Mouse (Mus musculus) stomach, embryonic 15.5 days (tissue): ENCODE measurements at regions not wholly inside any gene's neighbourhood (a gene's known extent, or its start where the extent isn't known, plus 50 kb on each side); places are given as distances from the start of the nearest gene placed in this dataset.

Experiments
- ATAC-seq: fragments of 200-750 bp; cut with Nextera tagmentation; 2 replicates; pipeline ENCODE4 v1.8.0; 2017; ENCODE audit warnings: low read depth, moderate number of reproducible peaks, moderate TSS enrichment; ENCODE audit not compliant: insufficient read depth, low FRiP score
- H3K27ac ChIP-seq: fragments of 300-500 bp; sonication (generic); 2 replicates; pipeline ENCODE4 v1.5.1; 2015; ENCODE audit warnings: mild to moderate bottlenecking, inconsistent platforms
- H3K27me3 ChIP-seq: fragments of 300-500 bp; sonication (generic); replicated peaks from 2 replicates; pipeline ENCODE4 v1.6.1; 2015; ENCODE audit warnings: inconsistent platforms
- H3K36me3 ChIP-seq: fragments of 300-500 bp; sonication (generic); 2 replicates; pipeline ENCODE4 v1.6.1; 2015; ENCODE audit warnings: inconsistent platforms
- H3K4me1 ChIP-seq: fragments of 300-500 bp; sonication (generic); 2 replicates; pipeline ENCODE4 v1.6.1; 2015; ENCODE audit warnings: inconsistent platforms
- H3K4me2 ChIP-seq: fragments of 300-500 bp; sonication (generic); 2 replicates; pipeline ENCODE4 v1.6.1; 2015; ENCODE audit warnings: mild to moderate bottlenecking, inconsistent platforms
- H3K4me3 ChIP-seq: fragments of 300-500 bp; sonication (generic); replicated peaks from 2 replicates; pipeline ENCODE4 v1.5.1; 2015; ENCODE audit warnings: inconsistent platforms
- H3K9ac ChIP-seq: fragments of 300-500 bp; sonication (generic); 2 replicates; pipeline ENCODE4 v1.6.1; 2015; ENCODE audit warnings: inconsistent platforms
- H3K9me3 ChIP-seq: fragments of 300-500 bp; sonication (generic); 2 replicates; pipeline ENCODE4 v1.6.1; 2016; ENCODE audit warnings: inconsistent platforms
- WGBS: fragments of 180-500 bp; shearing (Covaris S2); methylation state at CpG from one replicate; pipeline ENCODE4 v1.1.7; 2015; 5-methylcytosine and 5-hydroxymethylcytosine counted together

- Histone ChIP-seq H3K27ac (no peak overlapping the region), H3K27me3 (no peaks in the 10 kb centered on the region), H3K4me1 (no peaks in the 10 kb centered on the region), H3K4me2 (no peak overlapping the region), H3K9ac (no peak overlapping the region), H3K9me3 (no peaks in the 10 kb centered on the region), H3K36me3 (no peaks in the 10 kb centered on the region), H3K4me3 (no peak overlapping the region)
- ATAC-seq, result no peak
- whole genome bisulfite sequencing, result 86% methylated on average over 4 of the region's 4 CpGs
These were observed 180.5 kb upstream of the Prdm1 start for GRCm38 (mm10) chr10:44708830-44709229.

DNA sequence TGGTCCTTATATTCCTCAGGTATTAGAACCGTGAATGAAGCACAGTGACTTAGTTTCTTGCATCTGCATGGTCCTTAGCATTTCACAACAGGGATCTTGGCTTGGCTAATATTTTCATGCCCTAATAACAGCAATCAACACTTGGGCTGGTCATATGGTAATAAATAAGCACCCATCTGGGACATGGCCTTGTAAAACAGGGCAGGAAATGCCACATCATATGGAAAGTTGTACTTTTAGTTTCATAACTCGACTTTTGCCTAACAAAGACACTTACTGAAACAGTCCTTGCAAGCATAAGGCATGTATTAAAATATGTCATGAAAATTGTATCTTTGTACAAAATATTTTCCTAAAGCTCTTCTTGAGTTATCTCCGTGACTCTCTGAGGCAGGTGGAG lies 175.8 kb upstream of the Prdm1 start:
- H3K4me3 ChIP-seq, result no peak overlapping the region
- H3K27me3 ChIP-seq, result no peaks in the 10 kb centered on the region
- 85% methylated on average over 3 of the region's 3 CpGs for WGBS
- no peaks in the 10 kb centered on the region for H3K36me3 ChIP-seq
- no peaks in the 10 kb centered on the region for H3K4me1 ChIP-seq
- H3K4me2 ChIP-seq, result no peak overlapping the region
- no peak overlapping the region for H3K9ac ChIP-seq
- no peaks in the 10 kb centered on the region for H3K9me3 ChIP-seq
- no peak for ATAC-seq
- H3K27ac ChIP-seq, result no peak overlapping the region

DNA sequence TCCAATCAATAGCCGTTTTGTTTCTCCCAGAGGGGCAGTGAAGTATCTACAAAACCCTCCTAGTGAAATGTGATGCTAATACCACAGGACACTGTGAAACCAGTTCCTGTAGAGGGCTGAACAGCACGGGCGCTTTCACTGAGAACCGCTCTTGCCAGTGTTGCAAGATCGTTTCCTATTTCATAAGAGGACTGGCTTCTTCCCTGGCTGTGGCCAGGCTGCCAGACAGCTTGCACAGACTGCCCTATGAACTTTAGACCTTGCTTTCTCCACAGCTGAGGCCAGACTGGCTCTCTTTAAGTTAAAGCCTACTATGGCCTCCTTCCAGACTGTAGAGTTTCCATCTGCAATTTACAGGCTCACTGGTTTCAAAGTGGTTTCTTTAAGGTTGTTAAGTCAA lies 173.8 kb upstream of the Prdm1 start:
- H3K9ac ChIP-seq, result no peak overlapping the region
- H3K4me2 ChIP-seq, result no peak overlapping the region
- H3K36me3 ChIP-seq, result no peaks in the 10 kb centered on the region
- 64% methylated on average over 5 of the region's 5 CpGs for WGBS
- H3K4me1 ChIP-seq, result no peaks in the 10 kb centered on the region
- no peaks in the 10 kb centered on the region for H3K9me3 ChIP-seq
- H3K27ac ChIP-seq, result no peak overlapping the region
- no peak overlapping the region for H3K4me3 ChIP-seq
- no peaks in the 10 kb centered on the region for H3K27me3 ChIP-seq
- no peak for ATAC-seq

DNA sequence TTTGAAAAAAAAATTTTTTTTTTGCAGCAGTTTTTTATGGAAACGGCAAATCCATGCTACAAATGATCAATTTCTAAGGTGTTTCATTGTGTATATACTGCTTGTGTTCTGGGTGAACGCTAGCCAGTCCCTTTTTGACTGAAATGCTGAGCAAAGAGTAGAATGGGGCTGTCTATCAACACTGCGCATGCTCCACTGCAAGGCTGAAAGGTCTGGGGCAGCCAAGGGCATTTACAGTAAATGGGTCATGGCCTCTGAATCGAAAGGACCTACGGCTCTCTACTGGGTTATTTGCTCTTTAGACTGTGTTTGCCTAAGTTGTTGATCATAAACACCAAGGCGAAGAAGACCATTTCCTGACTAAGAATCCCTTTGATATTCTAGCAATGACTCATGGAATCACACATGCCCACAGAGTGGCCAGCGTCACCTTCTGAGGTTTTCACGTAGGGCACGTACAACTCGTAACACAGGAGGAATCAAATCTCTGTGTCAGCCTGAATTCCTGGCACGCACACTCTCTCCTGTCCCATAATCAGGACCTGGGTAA lies 171.8 kb upstream of the Prdm1 start:
- H3K4me3 ChIP-seq, result no peak overlapping the region
- no peak for ATAC-seq
- no peak overlapping the region for H3K4me2 ChIP-seq
- WGBS, result 80% methylated on average over 11 of the region's 11 CpGs
- no peak overlapping the region for H3K9ac ChIP-seq
- no peaks in the 10 kb centered on the region for H3K9me3 ChIP-seq
- H3K36me3 ChIP-seq, result no peaks in the 10 kb centered on the region
- no peak overlapping the region for H3K27ac ChIP-seq
- no peaks in the 10 kb centered on the region for H3K27me3 ChIP-seq
- H3K4me1 ChIP-seq, result no peaks in the 10 kb centered on the region

GRCm38 (mm10) chr10:44697966-44698365 lies 169.7 kb upstream of the Prdm1 start:
- Histone ChIP-seq H3K9me3 (no peaks in the 10 kb centered on the region), H3K4me2 (no peak overlapping the region), H3K4me1 (no peaks in the 10 kb centered on the region), H3K27me3 (no peaks in the 10 kb centered on the region), H3K9ac (no peak overlapping the region), H3K27ac (no peak overlapping the region), H3K4me3 (no peak overlapping the region), H3K36me3 (no peaks in the 10 kb centered on the region)
- 68% methylated on average over 2 of the region's 2 CpGs for WGBS
- ATAC-seq, result no peak

DNA sequence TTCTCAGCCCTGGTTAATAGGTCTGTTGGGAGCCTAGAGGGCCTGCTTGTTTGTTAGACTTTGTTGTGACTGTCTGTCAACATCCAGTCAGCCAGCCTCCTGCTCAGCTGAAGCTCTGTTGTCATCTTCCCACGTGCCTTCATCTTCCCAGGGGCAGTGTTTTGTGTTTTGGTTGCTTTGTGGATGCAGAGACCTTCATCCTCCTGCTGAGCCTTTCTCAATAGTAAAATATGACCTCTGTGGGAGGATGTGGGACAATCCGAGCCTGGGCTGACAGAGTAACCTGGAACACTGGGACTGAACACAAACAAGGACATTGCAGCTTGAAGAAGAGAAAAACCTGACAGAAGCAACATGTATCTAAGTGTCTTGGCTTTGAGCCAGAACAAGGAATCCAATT lies 168.7 kb upstream of the Prdm1 start:
- ATAC-seq, result no peak
- Histone ChIP-seq H3K9ac (no peak overlapping the region), H3K9me3 (no peaks in the 10 kb centered on the region), H3K27me3 (no peaks in the 10 kb centered on the region), H3K36me3 (no peaks in the 10 kb centered on the region), H3K27ac (no peak overlapping the region), H3K4me3 (no peak overlapping the region), H3K4me2 (no peak overlapping the region), H3K4me1 (no peaks in the 10 kb centered on the region)
- WGBS, result 50% methylated on average over 2 of the region's 2 CpGs

DNA sequence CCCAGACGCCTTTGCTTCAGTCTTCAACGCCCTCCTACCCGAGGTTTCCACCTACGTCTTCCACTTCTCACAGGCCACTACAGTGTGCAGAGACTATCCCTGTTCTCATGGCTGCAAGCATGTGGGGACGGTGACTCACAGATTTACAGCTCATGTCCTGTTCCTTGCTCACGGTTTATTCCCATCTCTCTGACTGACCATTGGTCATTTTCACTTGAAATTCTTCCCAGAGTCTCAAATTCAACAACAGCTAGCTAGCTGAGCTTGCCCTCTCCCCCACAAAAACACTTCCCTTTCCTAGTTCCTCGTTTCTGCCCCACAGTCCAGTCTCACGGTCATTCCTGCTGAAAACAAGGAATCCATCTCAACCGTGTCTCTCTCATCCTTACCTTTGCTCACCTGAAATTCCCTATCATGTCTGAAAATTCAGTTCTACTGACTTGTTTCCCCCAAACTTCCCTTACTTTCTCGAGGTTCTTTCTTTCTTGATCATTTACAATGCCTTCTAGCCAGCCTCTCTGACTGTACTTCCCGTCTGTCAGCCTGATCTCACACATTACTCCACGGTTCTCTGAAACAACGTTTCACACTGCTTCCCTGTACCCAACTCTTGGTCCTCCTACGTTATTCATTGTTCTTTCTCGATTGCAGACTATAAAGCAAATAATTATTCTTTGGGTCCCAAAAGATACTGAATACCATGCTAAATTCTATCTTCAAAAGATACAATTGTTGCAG lies 163.5 kb upstream of the Prdm1 start:
- Histone ChIP-seq H3K4me2 (no peak overlapping the region), H3K27ac (no peak overlapping the region), H3K4me3 (no peak overlapping the region), H3K4me1 (no peaks in the 10 kb centered on the region), H3K27me3 (no peaks in the 10 kb centered on the region), H3K9me3 (no peaks in the 10 kb centered on the region), H3K9ac (no peak overlapping the region), H3K36me3 (no peaks in the 10 kb centered on the region)
- 65% methylated on average over 15 of the region's 15 CpGs for WGBS
- ATAC-seq, result no peak

DNA sequence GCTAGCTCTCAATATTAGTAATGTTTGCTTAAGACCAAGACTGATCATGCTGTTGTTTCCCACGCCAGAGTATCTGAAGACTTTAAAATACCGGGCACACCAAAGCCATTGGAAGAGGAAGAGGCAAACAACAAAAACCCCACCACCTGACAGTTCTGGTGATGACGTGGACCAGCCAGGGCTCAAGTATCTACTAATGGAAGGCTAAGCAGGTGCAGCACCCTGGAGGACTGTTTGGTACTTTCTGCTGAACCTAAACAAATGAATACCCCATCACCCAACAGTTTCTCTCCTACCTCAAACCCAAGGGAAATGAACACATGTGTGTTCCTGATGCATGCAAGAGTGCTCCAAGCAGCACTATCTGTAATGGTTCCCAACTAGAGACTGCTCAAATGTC lies 160.3 kb upstream of the Prdm1 start:
- H3K9me3 ChIP-seq, result no peaks in the 10 kb centered on the region
- no peak overlapping the region for H3K4me3 ChIP-seq
- no peak overlapping the region for H3K9ac ChIP-seq
- no peaks in the 10 kb centered on the region for H3K27me3 ChIP-seq
- no peaks in the 10 kb centered on the region for H3K36me3 ChIP-seq
- H3K27ac ChIP-seq, result no peak overlapping the region
- 83% methylated on average over 3 of the region's 3 CpGs for WGBS
- H3K4me2 ChIP-seq, result no peak overlapping the region
- H3K4me1 ChIP-seq, result no peaks in the 10 kb centered on the region
- no peak for ATAC-seq

DNA sequence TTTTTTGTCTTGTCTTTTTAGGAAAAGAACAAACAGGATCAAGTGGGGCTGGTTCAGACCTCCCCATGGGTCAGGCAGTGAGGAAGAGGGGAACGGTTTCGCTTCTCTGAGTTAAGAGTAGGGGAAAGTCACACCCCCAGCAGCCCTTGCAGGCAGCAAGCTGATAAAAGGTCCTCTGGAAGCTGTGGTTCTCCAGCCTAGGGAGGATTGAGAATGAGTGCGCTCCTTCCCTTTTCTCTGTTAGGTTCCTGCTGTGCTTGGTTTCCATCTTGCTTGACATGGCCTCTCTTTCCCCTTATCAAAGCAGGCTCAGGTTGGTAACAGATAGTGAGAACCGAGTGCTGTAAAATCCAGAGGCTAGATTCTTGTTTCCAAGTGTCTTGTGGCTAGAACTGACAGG lies 157.8 kb upstream of the Prdm1 start:
- no peak for ATAC-seq

DNA sequence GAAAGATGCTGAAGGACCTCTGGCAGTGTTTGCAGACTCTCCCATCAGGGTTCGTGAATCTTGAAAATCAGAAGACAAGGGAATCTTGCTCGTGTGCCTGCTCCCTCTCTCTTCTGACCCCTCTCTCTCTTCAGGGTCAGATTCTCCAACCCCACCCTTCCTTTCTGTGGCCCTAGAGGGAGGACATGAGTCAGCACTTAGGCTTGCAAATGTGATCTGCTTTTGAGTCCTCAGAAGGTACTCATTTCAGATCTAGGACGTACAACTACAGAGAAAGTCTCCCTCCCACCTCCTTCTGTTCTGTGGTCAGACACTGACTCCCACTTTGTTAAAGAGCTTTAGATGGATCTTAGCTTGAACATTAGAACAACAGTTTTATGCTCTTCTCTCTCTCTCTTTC lies 156.9 kb upstream of the Prdm1 start:
- 47% methylated on average over 3 of the region's 3 CpGs for WGBS
- H3K4me2 ChIP-seq, result no peak overlapping the region

More for the DNA sequence above, 157.8 kb upstream of the Prdm1 start:
- H3K27me3 ChIP-seq, result no peaks in the 10 kb centered on the region
- no peaks in the 10 kb centered on the region for H3K36me3 ChIP-seq
- H3K9ac ChIP-seq, result no peak overlapping the region
- H3K4me3 ChIP-seq, result no peak overlapping the region
- WGBS, result 69% methylated on average over 4 of the region's 4 CpGs
- no peaks in the 10 kb centered on the region for H3K4me1 ChIP-seq
- H3K9me3 ChIP-seq, result no peaks in the 10 kb centered on the region
- H3K27ac ChIP-seq, result no peak overlapping the region
- no peak overlapping the region for H3K4me2 ChIP-seq

DNA sequence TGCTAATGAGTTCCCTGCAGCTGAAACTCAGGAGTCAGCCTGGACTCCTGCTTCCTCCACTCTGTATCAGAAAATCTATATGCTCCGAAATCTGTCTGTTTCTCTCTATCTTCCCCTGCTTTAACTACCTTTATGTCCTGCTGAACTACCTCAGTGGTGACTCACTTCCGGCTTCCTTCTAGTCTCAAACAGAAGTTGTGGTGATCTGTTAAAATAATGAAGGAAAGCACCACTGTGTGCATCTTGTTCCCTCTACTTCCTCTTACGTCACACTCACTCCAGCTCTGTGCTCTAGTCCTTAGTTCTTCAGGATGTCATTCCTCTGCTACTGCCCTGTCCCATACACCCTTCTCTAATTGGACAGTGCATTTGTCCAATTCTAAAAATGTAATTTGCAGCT lies 148.2 kb upstream of the Prdm1 start:
- no peak overlapping the region for H3K4me3 ChIP-seq
- no peaks in the 10 kb centered on the region for H3K4me1 ChIP-seq
- H3K36me3 ChIP-seq, result no peaks in the 10 kb centered on the region
- H3K9me3 ChIP-seq, result no peaks in the 10 kb centered on the region
- WGBS, result 66% methylated on average over 3 of the region's 3 CpGs
- H3K27ac ChIP-seq, result no peak overlapping the region
- H3K27me3 ChIP-seq, result no peaks in the 10 kb centered on the region
- H3K4me2 ChIP-seq, result no peak overlapping the region
- H3K9ac ChIP-seq, result no peak overlapping the region
- no peak for ATAC-seq

More for the DNA sequence above, 156.9 kb upstream of the Prdm1 start:
- Histone ChIP-seq H3K9ac (no peak overlapping the region), H3K4me3 (no peak overlapping the region), H3K27me3 (no peaks in the 10 kb centered on the region), H3K27ac (no peak overlapping the region), H3K36me3 (no peaks in the 10 kb centered on the region), H3K9me3 (no peaks in the 10 kb centered on the region), H3K4me1 (no peaks in the 10 kb centered on the region)
- ATAC-seq, result no peak

- Histone ChIP-seq H3K9ac (no peak overlapping the region), H3K4me3 (no peak overlapping the region), H3K36me3 (no peaks in the 10 kb centered on the region), H3K27ac (no peak overlapping the region), H3K4me2 (no peak overlapping the region), H3K4me1 (no peaks in the 10 kb centered on the region), H3K9me3 (0 out of 2 replicates have a peak, but pooled peaks cover 3% of the 10 kb centered on the region), H3K27me3 (no peaks in the 10 kb centered on the region)
- 65% methylated on average over 4 of the region's 4 CpGs for WGBS
- ATAC-seq, result no peak
These were observed 137.3 kb upstream of the Prdm1 start for GRCm38 (mm10) chr10:44665509-44666144.
